Mouse (Mus musculus) limb, embryonic 11.5 days (tissue): ENCODE data around the gene Nudt3. TPM values are rescaled to one million over a fixed set of nuclear protein-coding genes. Genes with fewer than 3 reads are reported as not detected.
"Not testable (repeated sequence)": the region's sequence is repeated elsewhere in the genome, so short reads cannot be mapped to it uniquely, and the experiment has no call there.

Experiments used
- ATAC-seq: fragments of 200-750 bp; cut with Nextera tagmentation; 2 replicates; pipeline ENCODE4 v1.8.0; 2017; ENCODE audit warnings: low read depth; ENCODE audit not compliant: insufficient number of reproducible peaks, low FRiP score, low TSS enrichment
- DNase-seq: peaks from one replicate; pipeline ENCODE4 v3.0.0-alpha.2; 2015; ENCODE audit warnings: low spot score
- H3K27ac ChIP-seq: fragments of 300-500 bp; sonication (generic); replicated peaks from 2 replicates; pipeline ENCODE4 v1.5.1; 2014; ENCODE audit warnings: low read depth, mild to moderate bottlenecking, low read length
- H3K27me3 ChIP-seq: fragments of 300-500 bp; sonication (generic); 2 replicates; pipeline ENCODE4 v1.6.1; 2014; ENCODE audit warnings: mild to moderate bottlenecking, low read length, mixed read lengths; ENCODE audit not compliant: control insufficient read depth, insufficient read depth
- H3K36me3 ChIP-seq: fragments of 300-500 bp; sonication (generic); 2 replicates; pipeline ENCODE4 v1.6.1; 2014; ENCODE audit warnings: mild to moderate bottlenecking, low read length, moderate library complexity, mixed read lengths; ENCODE audit not compliant: control insufficient read depth, insufficient read depth
- H3K4me1 ChIP-seq: fragments of 300-500 bp; sonication (generic); 2 replicates; pipeline ENCODE4 v1.6.1; 2014; ENCODE audit warnings: low read length, mixed read lengths; ENCODE audit not compliant: control insufficient read depth, insufficient read depth
- H3K4me2 ChIP-seq: fragments of 300-500 bp; sonication (generic); 2 replicates; pipeline ENCODE4 v1.6.1; 2014; ENCODE audit warnings: low read depth, mild to moderate bottlenecking, moderate library complexity; ENCODE audit not compliant: severe bottlenecking
- H3K4me3 ChIP-seq: fragments of 300-500 bp; sonication (generic); 2 replicates; pipeline ENCODE4 v1.5.1; 2014; ENCODE audit warnings: low read depth, low read length
- H3K9ac ChIP-seq: fragments of 300-500 bp; sonication (generic); 2 replicates; pipeline ENCODE4 v1.6.1; 2014; ENCODE audit warnings: mild to moderate bottlenecking, low read length
- H3K9me3 ChIP-seq: fragments of 300-500 bp; sonication (generic); 2 replicates; pipeline ENCODE4 v1.6.1; 2016; ENCODE audit warnings: low read length; ENCODE audit not compliant: control insufficient read depth
- WGBS: fragments of 180-500 bp; shearing (Covaris S2); extraction: QIAGEN DNeasy Blood & Tissue Kit; methylation state at CpG from one replicate; pipeline ENCODE4 v1.1.7; 2014; 5-methylcytosine and 5-hydroxymethylcytosine counted together
- polyA plus RNA-seq: library from polyadenylated mRNA; unstranded; fragments of >200 nt; fragmentation: Nextera tagmentation; extraction: Ambion mirVana; gene quantifications from 2 replicates; pipeline ENCODE4 v1.2.1, GENCODE M21; 2014

The Nudt3 gene
- polyA plus RNA-seq, 1 experiment from 2014 or later = 42.2 TPM

- peaks cover 9% of the 10 kb centered on the region; the same call in 1 of the 2 replicates for H3K4me1 ChIP-seq
- H3K4me2 ChIP-seq = no peak overlapping the region
- ATAC-seq (no peak), DNase-seq (no peak)
- H3K27me3 ChIP-seq = no peaks in the 10 kb centered on the region
- 5% methylated on average over 12 of the region's 12 CpGs for WGBS
- H3K9ac ChIP-seq = peak overlapping the region; percentile 55
- H3K9me3 ChIP-seq = no peaks in the 10 kb centered on the region
- no peak overlapping the region for H3K4me3 ChIP-seq
- H3K36me3 ChIP-seq = no peaks in the 10 kb centered on the region
- H3K27ac ChIP-seq = no peak overlapping the region
These were observed 19.3 kb upstream of the Nudt3 start for GRCm38 (mm10) chr17:27642491-27643062.

- not testable (repeated sequence) for H3K4me3 ChIP-seq, H3K27me3 ChIP-seq, H3K27ac ChIP-seq, H3K9me3 ChIP-seq, H3K4me2 ChIP-seq, ATAC-seq, H3K36me3 ChIP-seq, H3K9ac ChIP-seq, DNase-seq
- peaks cover 15% of the 10 kb centered on the region; the same call in 1 of the 2 replicates for H3K4me1 ChIP-seq
- 89% methylated on average over 6 of the region's 6 CpGs for WGBS
These were observed 16.6 kb upstream of the Nudt3 start for GRCm38 (mm10) chr17:27639851-27640250.

GRCm38 (mm10) chr17:27638921-27639332 lies 15.6 kb upstream of the Nudt3 start:
- no peak for DNase-seq
- no peaks in the 10 kb centered on the region for H3K36me3 ChIP-seq
- no peaks in the 10 kb centered on the region for H3K27me3 ChIP-seq
- WGBS = 78% methylated on average over 20 of the region's 20 CpGs
- H3K9ac ChIP-seq = no peak overlapping the region
- no peak for ATAC-seq
- H3K9me3 ChIP-seq = no peaks in the 10 kb centered on the region
- no peak overlapping the region for H3K27ac ChIP-seq
- H3K4me1 ChIP-seq = peaks cover 16% of the 10 kb centered on the region
- H3K4me2 ChIP-seq = no peak overlapping the region
- H3K4me3 ChIP-seq = no peak overlapping the region

GRCm38 (mm10) chr17:27637333-27637732 lies 14.0 kb upstream of the Nudt3 start:
- ATAC-seq (no peak), DNase-seq (no peak)
- no peak overlapping the region for H3K27ac ChIP-seq
- H3K9me3 ChIP-seq = no peaks in the 10 kb centered on the region
- peaks cover 16% of the 10 kb centered on the region for H3K4me1 ChIP-seq
- H3K36me3 ChIP-seq = peaks cover 8% of the 10 kb centered on the region
- H3K4me3 ChIP-seq = no peak overlapping the region
- H3K4me2 ChIP-seq = no peak overlapping the region
- no peaks in the 10 kb centered on the region for H3K27me3 ChIP-seq
- 78% methylated on average over 9 of the region's 9 CpGs for WGBS
- no peak overlapping the region for H3K9ac ChIP-seq

GRCm38 (mm10) chr17:27636132-27637020 lies 13.1 kb upstream of the Nudt3 start, which contains the start of gene Rps10:
Gene Rps10 (minus strand): TSS chr17:27636669.
- Histone ChIP-seq H3K4me1 (peaks cover 15% of the 10 kb centered on the region), H3K9me3 (no peaks in the 10 kb centered on the region), H3K9ac (peak within 1 kb of the TSS; percentile 40; the same call in 1 of the 2 replicates), H3K4me3 (peak within 1 kb of the TSS; percentile 89), H3K4me2 (no peak within 1 kb of the TSS), H3K27ac (no peak within 1 kb of the TSS; the same call in 1 of the 2 replicates), H3K27me3 (no peaks in the 10 kb centered on the region), H3K36me3 (peaks cover 16% of the 10 kb centered on the region)
- WGBS = 38% methylated on average over 18 of the region's 18 CpGs
- DNase-seq = no peak
- ATAC-seq = no peak

GRCm38 (mm10) chr17:27635575-27635903 lies 12.2 kb upstream of the Nudt3 start:
- DNase-seq, H3K27ac ChIP-seq, H3K27me3 ChIP-seq, H3K9me3 ChIP-seq: not testable (repeated sequence)
- Histone ChIP-seq H3K36me3 (peaks cover 24% of the 10 kb centered on the region), H3K4me2 (peak overlapping the region; percentile 43), H3K4me1 (peaks cover 17% of the 10 kb centered on the region), H3K4me3 (peak overlapping the region; percentile 89), H3K9ac (peak overlapping the region; percentile 3; the same call in 1 of the 2 replicates)
- peak; percentile 6; the same call in 1 of the 2 replicates for ATAC-seq
- 49% methylated on average over 9 of the region's 9 CpGs for WGBS

- WGBS = under 1% methylated on average over 68 of the region's 72 CpGs
- DNase-seq = peak; percentile 97
- Histone ChIP-seq H3K27me3 (no peaks in the 10 kb centered on the region), H3K9me3 (no peaks in the 10 kb centered on the region), H3K27ac (peak within 1 kb of the TSS; percentile 86), H3K4me1 (peaks cover 17% of the 10 kb centered on the region), H3K4me3 (peak within 1 kb of the TSS; percentile 89), H3K9ac (peak within 1 kb of the TSS; percentile 95), H3K4me2 (peak within 1 kb of the TSS; percentile 88), H3K36me3 (peaks cover 29% of the 10 kb centered on the region)
- peak; percentile 92 for ATAC-seq
These were observed 11.7 kb upstream of the Nudt3 start, which contains the start of gene RPS10-NUDT3 for GRCm38 (mm10) chr17:27634871-27635574. Gene RPS10-NUDT3 (minus strand): TSS chr17:27635222.
